Mouse (Mus musculus): ENCODE results near the gene Acot8.

DNA sequence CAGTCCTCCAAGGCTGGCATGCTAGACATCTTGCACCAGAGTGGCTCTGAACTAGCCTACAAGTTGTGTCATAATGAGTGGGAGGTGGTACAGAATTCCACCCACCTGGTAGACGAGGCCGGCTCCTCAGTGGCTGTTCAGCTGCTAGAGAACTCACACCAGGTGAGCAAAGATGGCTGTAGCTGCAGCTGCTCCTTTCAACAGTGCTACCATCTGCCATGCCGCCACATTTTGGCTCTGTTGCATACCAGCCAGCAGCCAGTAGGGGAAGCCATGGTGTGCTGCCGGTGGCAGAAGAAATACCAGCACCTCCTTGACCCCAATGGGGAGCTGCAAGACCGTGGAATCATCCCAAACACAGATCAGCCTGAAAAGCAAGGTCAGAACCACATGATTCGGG is 16.4 kb upstream of the Acot8 start:
- TF ChIP-seq CTCF (IDR thresholded peaks at IDR 0.05; ENCODE audit: extremely low read depth, insufficient read depth, insufficient read length, insufficient replicate concordance), result no peak
- no peak for TF ChIP-seq POLR2A (IDR thresholded peaks at IDR 0.05; ENCODE audit: low read depth, low read length)

Data from spleen, adult 2 months (tissue).